Mouse (Mus musculus) lung, adult 18-20 months (tissue): ENCODE data around the gene Psmd14.

ENCODE experiments used
- DNase-seq, 2 experiments: peaks; one replicate each; pipeline ENCODE4 v3.0.0; 2022; ENCODE audit warnings: mixed read lengths in 2 of 2

Psmd14 gene

GRCm38 (mm10) chr2:61711108-61712040 is at the start of gene Psmd14:
Psmd14 (plus strand) TSS chr2:61711694.
- peak; percentile 90 to 92 for DNase-seq

GRCm38 (mm10) chr2:61662833-61663232 is 48.7 kb upstream of the Psmd14 start:
- DNase-seq: no peak

- DNase-seq: no peak
These were observed 47.8 kb upstream of the Psmd14 start for GRCm38 (mm10) chr2:61663573-61664241.

- no peak for DNase-seq
These were observed 44.1 kb upstream of the Psmd14 start for GRCm38 (mm10) chr2:61667420-61667819.

GRCm38 (mm10) chr2:61668260-61668659 is 43.2 kb upstream of the Psmd14 start:
- DNase-seq: peak; percentile 42 to 54

- DNase-seq: no peak
These were observed 36.9 kb upstream of the Psmd14 start for GRCm38 (mm10) chr2:61674555-61674954.

- no peak for DNase-seq
These were observed 29.9 kb upstream of the Psmd14 start for GRCm38 (mm10) chr2:61681572-61681971.

- DNase-seq: no peak
These were observed 25.0 kb upstream of the Psmd14 start for GRCm38 (mm10) chr2:61686533-61686932.

GRCm38 (mm10) chr2:61689086-61689485 is 22.4 kb upstream of the Psmd14 start:
- no peak for DNase-seq

- DNase-seq: no peak
These were observed 1.9 kb upstream of the Psmd14 start for GRCm38 (mm10) chr2:61709570-61709969.

- no peak for DNase-seq
These were observed 1.0 kb downstream of the Psmd14 start for GRCm38 (mm10) chr2:61712526-61712925.

- no peak for DNase-seq
These were observed 11.0 kb downstream of the Psmd14 start for GRCm38 (mm10) chr2:61722401-61722982.

- no peak for DNase-seq
These were observed 21.4 kb downstream of the Psmd14 start for GRCm38 (mm10) chr2:61732802-61733486.

GRCm38 (mm10) chr2:61734175-61734574 is 22.7 kb downstream of the Psmd14 start:
- DNase-seq: no peak

- DNase-seq: no peak
These were observed 34.6 kb downstream of the Psmd14 start for GRCm38 (mm10) chr2:61746051-61746450.

- no peak for DNase-seq
These were observed 35.1 kb downstream of the Psmd14 start for GRCm38 (mm10) chr2:61746580-61746979.

GRCm38 (mm10) chr2:61747411-61747810 is 35.9 kb downstream of the Psmd14 start:
- DNase-seq: no peak

- DNase-seq: no peak
These were observed 39.2 kb downstream of the Psmd14 start for GRCm38 (mm10) chr2:61750702-61751101.

- no peak for DNase-seq
These were observed 39.8 kb downstream of the Psmd14 start for GRCm38 (mm10) chr2:61751286-61751685.

- DNase-seq: no peak
These were observed 40.9 kb downstream of the Psmd14 start for GRCm38 (mm10) chr2:61752362-61752761.

GRCm38 (mm10) chr2:61754989-61755388 is 43.5 kb downstream of the Psmd14 start:
- DNase-seq: no peak

GRCm38 (mm10) chr2:61759234-61759855 is 47.9 kb downstream of the Psmd14 start:
- DNase-seq: no peak
